In genomic region chr12:70714281-70714679, GRCm38 (mm10) we compare ENCODE assay signal across 11 mouse cellular contexts.
DNase-seq lines count a peak whose midpoint lies in the region; ATAC-seq lines count a peak whose summit lies in the region.
"Had no signal": no experiment of that assay in that cellular context is flagged by ENCODE, and none has a peak within 500 bp of the region (broad histone marks: within the 10 kb centered on the region; RNA-seq: fewer than 3 reads in every experiment).

No protein-coding gene starts in this region.

- H3K4me3 ChIP-seq in intestine, embryonic 15.5 days (replicated peaks): no peak overlapping the region
- H3K4me3 ChIP-seq: midbrain, embryonic 10.5 days had no signal

- peak; percentile 53 to 85 for DNase-seq in layer of hippocampus, adult 18-20 months (ENCODE audit: low spot score in 2 of 2)
- no peak for DNase-seq in layer of hippocampus, postnatal 10 days (ENCODE audit: low spot score in 2 of 2)
- peak; percentile 60 to 65 for DNase-seq in adrenal gland, postnatal 36 days
- DNase-seq in yolk sac, embryonic 10.5 days (ENCODE audit: low spot score): no peak
- DNase-seq in cerebellum, postnatal 25 days: no peak
- DNase-seq: cerebellum, adult 18-20 months had no signal

- no peak overlapping the region for H3K4me2 ChIP-seq in intestine, embryonic 15.5 days (replicated peaks)

- no peaks in the 10 kb centered on the region for H3K9me3 ChIP-seq in intestine, embryonic 15.5 days
- H3K9me3 ChIP-seq: midbrain, embryonic 10.5 days had no signal

- WGBS in intestine, embryonic 15.5 days: 79% methylated on average over 11 of the region's 11 CpGs

- ATAC-seq in granulocyte monocyte progenitor cell, adult 5-6 weeks (replicated peaks; ENCODE audit: poor library complexity, severe bottlenecking): peak; percentile 33
- 0 out of 2 replicates have a peak, but pooled peaks have one; percentile 29 for ATAC-seq in megakaryocyte progenitor cell, adult 5-6 weeks (replicated peaks; ENCODE audit: poor library complexity)
- no peak for ATAC-seq in intestine, embryonic 15.5 days
- ATAC-seq: hindbrain, embryonic 16.5 days had no signal

- no peak overlapping the region for H3K9ac ChIP-seq in intestine, embryonic 15.5 days

- no peaks in the 10 kb centered on the region for H3K36me3 ChIP-seq in intestine, embryonic 15.5 days
- H3K36me3 ChIP-seq: midbrain, embryonic 10.5 days had no signal

- H3K27ac ChIP-seq in intestine, embryonic 15.5 days: no peak overlapping the region
- H3K27ac ChIP-seq: midbrain, embryonic 10.5 days had no signal

- H3K4me1 ChIP-seq in intestine, embryonic 15.5 days (replicated peaks): 0 out of 2 replicates have a peak, but pooled peaks cover 2% of the 10 kb centered on the region

- no peaks in the 10 kb centered on the region for H3K27me3 ChIP-seq in intestine, embryonic 15.5 days (replicated peaks)

Comparison
In these comparisons a context has a peak if more than half of its experiments do, and no peak if none do; other contexts are left out.
1. DNase-seq: peak in layer of hippocampus, adult 18-20 months (2 of 2) and adrenal gland, postnatal 36 days (2 of 2); none in layer of hippocampus, postnatal 10 days (0 of 2), yolk sac, embryonic 10.5 days (single experiment) and cerebellum, postnatal 25 days (0 of 2).